Mouse (Mus musculus): ENCODE results near the gene Atp1a3.
A peak's percentile ranks its signal among the peaks of the same experiment; 100 is the strongest.

Atp1a3 gene

DNA sequence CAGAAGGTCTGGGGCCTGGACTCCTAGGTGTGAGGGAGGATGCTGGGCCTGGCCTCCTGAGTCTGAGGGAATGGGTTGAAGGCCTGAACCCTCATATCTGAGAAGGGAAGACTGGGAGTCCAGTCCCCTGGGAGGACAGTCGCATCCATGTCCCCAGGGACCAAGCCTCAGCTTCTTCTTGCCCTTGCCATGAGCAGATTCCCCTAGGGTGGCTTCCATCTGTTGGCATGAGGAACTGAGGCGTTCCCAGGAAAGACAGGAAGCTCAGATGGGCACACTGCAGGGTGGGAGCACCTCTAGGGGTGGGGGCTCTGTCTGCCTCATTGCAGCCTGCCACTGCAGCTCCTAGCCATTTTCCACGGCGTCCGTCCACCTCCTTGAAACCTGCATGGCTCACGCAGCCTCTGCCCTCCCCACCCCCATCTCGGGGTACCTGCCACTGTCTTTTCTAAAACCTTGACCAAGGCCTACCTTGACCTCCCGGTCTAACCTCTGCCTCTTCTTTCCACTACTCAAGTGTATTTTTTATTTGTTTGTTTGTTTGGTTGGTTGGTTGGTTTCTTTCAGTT, 1.9 kb downstream of the Atp1a3 start:
- peak; percentile 52 for DNase-seq

DNA sequence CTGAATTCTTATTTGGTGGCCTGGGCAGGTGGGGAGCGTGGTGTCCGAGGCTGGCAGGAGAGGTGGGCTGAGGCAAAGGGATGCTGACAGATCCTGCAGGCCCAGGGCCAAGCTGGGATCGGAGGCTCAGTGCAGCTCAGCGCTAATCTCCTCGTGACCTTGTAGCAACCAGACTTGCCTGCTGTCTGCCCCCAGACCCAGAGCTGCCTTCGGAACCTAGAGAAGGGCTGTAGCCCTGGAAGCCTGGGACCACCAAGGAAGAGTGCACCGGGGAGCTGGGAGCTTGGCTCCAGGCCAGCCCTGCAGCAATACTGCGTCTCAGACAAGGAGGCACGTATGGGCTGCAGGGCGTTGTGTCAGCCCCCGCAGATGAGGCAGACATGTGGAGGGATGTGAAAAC, 2.5 kb downstream of the Atp1a3 start:
- no peak for DNase-seq

DNA sequence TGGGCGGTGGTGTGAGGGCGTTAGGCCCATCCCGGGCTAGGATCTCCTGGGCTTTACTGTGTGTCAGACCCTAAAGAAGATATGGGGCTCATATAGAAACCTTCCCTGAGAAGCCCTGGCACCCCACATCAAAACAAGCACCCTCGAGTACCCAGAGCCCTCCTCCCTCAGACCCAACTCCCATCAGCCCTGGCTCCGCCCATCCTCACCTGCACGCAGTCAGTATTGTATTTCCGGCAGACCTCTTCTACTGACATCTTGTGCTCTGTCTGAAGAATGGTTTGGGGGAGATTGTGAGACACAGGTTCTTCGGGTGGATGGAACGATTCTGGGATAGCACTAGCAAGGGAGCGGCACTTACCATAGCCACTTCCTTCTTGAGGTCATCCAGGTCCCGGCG, 5.0 kb downstream of the Atp1a3 start:
- no peak for DNase-seq

DNA sequence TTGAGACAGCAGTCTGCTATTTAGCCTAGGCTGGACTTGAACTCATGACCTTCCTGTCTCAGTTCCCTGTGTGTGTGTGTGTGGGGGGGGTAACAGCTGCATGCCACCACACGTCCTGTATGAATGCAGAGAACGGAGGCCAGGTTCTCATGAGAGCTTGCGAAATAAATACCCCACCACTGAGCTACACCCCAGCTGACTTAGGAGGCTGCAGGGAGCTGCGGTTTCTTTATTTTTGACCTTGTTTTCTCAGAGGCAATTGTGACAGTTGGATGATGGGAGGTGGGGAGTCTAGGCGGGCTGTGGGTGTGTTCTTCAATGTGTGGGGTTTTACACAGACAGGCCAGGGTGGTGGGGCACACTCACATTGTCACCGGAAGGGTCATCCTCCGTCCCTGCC, 5.5 kb downstream of the Atp1a3 start:
- no peak for DNase-seq

DNA sequence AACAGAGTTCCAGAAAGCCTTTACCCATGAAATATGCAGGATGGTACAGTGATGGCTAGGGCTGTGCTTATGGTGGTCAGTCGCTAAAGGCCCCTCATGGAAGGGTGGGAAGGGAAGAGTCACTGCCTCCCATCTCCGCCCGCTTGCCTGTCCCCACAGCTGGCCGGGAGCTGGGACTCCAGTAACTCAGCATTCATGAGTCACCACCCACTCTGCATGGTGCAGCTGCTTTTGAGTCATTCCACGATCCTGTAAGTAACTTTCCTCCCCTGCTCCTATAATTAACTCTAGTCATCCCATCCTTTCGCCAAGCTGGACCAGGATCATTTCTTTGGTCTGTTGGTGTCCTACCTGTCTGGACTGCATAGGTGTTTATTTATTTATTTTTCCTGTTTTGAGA, 12.7 kb downstream of the Atp1a3 start:
- DNase-seq = no peak

DNA sequence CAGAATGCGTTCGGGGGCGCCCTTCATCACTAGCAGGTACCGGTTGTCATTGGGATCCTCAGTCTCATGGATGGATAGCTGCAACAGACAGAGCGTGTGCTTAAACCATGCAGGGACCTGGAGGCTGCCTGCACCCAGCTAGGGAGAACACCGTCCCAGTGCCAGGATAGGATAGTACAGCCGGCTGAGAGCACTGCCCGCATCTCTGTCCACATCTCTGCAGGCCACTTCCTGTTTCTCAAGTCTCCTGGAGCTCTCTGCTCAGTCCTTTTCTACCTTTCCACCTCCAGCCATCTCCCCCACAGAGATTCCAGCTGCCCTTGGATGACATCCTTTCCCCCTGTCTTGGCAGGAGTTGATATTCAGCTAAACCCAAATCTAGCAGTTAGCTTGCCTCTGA, 15.3 kb downstream of the Atp1a3 start:
- no peak for DNase-seq

DNA sequence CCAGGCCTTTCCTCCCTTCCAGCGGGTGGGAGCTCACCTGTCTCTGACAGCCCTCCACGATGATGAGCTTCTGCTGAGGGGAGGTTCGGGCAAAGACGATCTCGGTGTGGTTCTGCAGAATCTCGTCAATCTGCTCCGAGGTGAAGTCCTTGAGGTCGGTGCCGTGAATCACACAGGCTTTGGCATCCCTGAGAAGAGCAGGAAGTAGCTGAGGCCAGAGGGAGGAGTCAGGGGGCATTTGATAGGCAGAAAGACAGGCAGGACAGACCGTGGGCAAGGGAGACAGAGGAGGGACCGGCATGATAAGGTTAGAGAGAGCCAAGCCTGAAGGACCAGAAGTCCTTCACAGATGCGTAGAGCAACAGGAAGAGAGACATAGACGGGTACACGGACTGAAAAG, 17.8 kb downstream of the Atp1a3 start:
- DNase-seq = no peak

DNA sequence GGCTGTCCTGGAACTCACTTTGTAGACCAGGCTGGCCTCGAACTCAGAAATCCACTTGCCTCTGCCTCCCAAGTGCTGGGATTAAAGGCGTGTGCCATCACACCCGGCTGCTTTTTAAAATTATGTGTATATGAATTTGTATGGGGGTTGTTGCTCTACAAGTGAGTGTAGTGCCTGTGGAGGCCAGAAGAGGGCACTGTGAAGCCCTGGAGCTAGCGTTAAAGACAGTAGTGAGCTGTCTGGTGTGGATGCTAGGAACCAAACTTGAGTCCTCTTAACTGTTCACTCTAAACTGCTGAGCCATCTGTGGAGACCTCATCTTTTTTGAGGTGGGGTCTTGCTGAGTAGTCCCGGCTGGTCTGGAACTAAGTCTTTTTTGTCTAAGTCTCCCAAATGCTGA, 20.0 kb downstream of the Atp1a3 start:
- DNase-seq = no peak

DNA sequence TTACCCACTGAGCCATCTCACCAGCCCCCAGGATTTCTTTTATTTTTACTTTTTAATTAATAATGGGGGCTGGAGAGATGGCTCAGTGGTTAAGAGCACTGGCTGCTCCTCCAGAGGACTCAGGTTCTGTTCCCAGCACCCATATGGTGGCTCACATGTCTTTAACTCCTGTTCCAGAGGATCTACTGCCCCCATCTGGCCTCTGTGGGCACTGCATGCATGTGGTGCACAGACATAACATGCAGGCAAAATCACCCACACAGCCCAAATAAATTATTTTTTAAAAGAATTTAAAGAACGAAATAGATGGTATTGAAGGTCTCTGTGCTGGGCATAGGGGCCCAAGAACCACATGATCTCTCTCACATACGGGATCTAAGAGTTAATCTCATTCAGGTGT, 21.5 kb downstream of the Atp1a3 start:
- no peak for DNase-seq

DNA sequence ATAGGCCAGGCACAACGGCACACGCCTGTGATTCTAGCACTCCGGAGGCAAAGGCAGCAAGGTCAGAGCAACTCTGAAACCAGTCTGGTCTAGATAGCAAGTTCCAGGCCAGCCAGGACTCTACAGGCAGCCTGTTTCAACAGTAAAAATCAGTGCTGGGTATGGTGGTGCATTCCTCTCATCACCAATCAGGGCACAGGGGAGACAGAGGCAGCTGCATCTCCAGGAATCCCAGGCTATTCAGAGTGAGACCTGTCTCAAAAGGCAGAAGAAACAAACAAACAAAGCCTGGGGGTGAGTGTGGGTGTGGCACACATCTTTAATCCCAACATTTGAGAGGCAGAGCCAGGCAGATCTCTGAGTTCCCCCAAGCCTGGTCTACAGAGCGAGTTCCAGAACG, 22.4 kb downstream of the Atp1a3 start:
- DNase-seq = no peak

DNA sequence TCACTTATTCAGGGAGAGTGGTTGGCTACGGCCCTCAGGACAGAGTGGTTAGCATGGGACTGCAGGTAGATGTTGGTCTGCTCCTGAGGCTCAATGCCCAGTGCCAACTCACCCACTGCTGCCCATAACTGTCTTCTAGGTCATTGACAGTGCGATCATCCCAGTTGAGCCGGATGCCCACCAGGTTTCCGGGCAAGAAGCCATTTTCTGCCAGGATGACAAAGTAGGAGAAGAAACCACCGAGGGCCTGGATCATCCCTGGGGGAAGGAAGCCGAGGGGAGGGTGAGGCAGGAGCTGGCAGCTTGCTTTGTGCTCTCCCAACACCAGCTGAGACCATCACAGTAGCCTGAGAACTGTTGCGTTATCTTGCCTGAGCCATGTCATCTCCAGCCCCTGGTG, 25.3 kb downstream of the Atp1a3 start:
- DNase-seq = no peak

DNA sequence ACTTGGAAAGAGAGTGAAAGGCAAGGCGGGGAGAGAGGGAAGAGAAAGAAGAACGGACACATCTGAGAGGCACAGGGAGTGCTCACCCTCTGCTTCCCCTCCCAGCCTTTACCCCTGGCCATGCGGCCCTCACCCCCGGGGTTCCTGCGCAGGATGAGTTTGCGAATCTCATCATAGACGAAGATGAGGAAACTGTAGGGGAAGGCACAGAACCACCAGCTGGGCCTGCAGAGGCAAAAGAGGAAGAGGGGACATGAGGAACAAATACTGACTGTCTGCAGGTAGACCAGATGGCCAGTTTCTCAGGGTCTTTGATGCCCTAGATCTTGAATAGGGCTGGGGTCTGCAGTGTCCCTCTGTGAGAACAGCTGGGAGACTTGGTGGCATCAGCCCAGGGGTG, 27.0 kb downstream of the Atp1a3 start:
- DNase-seq = no peak

DNA sequence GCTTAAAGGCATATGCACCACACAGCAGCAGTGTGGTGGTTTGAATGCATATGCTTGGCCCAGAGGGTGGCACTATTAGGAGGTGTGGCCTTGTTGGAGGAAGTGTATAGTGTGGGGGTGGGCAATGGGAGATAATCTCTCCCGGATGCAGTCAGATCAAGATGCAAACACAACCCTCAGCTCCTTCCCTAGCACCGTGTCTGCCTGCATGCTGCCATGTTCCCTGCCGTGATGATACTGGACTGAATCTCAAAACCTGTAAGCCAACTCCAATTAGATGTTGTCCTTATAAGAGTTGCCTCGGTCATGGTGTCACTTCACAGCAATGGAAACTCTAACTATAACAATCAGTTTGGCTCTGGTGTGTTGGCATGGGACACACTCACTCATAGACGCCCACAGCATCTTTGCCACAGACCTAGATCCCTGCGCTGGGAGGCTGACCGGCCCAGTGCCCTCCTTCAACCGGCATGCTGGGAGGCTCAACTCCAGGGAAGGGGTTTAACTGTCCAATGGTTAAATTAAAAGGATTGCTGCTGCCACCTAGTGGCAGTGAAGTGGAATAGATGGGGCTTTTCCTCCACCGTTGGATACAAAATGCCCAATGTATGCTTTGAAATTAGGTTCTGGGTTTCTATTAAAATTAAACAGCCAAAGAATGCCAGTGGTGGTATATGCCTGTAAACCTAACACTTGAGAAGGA, 30.7 kb downstream of the Atp1a3 start:
- peak; percentile 46 for DNase-seq

DNA sequence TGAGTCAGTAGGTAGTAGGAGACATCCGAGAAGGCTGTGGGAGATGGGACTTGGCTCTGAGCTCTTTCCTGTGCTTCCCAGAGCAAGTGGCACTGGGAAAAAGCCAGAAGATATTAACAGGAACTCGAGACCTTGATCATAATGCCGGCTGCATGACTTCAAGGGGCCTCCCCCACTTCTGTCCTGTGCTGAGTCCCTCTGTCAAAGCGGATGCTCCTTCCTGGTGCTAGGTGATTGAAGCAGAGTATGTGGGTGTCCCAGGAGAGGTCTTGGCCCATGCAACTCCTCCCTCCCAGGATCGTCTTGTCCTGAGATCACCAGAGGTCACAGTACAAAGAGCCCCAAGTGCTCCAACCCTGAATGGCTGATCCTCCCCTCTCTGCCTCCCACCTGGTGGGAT, 31.9 kb downstream of the Atp1a3 start:
- DNase-seq = no peak

DNA sequence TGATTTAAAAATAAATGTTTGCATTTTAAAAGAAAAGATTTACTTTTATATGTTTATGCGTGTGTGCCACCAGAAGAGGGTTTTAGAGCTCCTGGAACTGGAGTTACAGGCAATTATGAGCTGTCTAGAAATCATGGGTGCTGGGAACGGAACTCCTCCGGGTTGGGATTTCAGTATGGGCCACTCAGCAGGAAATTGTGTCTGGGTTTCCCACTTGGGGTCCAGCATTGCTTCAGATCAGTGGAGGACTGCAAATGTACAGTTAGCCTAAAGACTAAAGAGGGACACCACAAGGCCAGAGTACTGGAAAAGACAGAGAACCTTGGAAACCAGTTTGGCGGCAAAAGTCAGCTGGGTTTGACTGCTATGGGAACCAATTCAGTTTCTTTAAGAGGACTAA, 32.5 kb downstream of the Atp1a3 start:
- no peak for DNase-seq

DNA sequence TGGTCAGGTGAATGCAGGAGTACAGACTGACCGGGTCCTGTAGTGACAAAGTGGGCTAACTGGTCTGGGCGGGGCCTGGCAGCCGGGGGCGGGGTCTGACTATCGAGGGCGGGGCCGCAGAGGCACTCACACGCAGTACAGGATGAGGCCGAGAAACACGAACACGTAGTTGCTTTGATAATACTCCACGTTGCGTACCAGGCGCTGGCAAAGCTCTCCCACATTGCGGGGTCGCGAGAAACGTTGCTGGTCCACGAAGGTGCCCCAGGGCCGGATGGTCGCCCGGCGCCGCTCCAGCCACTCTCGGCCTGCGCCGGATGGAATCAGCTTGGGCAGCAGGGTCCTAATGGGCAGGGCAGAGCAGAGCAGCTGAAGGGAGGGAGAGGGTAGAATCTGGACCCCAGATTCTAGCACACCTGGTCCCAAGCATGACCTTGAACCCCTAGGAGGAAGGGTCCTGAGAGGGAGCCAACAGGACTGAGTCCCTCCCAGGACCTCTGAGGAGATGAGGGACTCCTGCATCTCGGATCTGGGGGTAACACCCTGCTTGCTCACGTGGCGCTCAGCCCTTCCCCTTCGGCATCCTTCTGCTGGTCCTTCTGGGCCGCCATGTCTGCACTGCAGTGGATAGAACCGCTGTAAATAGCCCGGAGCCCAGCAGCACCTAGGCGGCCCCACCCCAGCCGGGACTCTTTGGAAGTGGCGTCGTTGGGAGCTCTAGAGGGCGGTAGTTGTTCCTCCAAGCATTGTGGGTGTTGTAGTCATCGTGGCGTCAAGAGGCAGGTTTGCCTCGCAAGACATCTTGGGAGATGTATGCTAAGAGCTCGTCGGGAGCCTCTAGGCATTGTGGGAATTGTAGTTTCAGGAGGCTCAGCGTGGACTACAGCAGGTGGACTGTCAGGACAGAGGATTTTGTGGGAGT, 33.5 kb downstream of the Atp1a3 start, which contains the start of gene Rabac1:
Gene Rabac1, minus strand, starts transcription at position 783 of the 922 bp plus-strand sequence.
- peak; percentile 91 for DNase-seq

DNA sequence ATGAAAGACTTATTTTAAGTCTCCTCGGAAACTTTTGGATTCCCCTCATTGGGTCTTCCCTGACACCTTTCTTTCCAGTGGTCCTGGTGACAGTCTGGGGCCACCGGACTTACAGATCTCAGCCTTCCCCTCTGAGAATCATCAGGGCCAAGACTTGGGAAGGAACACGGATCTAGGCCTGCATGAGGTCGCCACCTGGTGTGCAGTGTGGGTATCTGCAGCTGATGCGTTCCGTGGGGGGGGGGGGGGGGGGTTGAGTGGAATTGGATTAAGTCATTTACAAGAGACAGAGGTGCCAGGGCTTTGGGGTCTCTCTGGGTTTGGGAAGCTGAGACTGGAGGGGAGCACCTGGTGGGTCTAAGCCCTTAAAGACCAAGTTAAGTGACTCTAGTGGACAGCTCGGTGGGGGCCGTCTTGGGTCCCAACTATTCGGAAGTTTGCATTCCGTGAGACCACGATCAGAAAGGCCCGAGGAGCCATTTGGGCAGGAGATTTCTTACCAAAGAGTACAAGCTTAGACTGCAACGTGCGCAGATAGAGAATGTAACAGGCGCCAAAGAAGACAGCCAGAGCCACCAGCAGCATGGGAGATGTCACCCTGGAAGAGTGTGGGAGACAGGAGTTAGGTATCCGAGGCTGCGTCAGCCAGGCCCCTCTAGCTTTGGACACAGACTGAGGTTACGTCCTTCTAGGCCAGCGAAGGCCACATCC, 34.3 kb downstream of the Atp1a3 start:
- peak; percentile 55 for DNase-seq

DNA sequence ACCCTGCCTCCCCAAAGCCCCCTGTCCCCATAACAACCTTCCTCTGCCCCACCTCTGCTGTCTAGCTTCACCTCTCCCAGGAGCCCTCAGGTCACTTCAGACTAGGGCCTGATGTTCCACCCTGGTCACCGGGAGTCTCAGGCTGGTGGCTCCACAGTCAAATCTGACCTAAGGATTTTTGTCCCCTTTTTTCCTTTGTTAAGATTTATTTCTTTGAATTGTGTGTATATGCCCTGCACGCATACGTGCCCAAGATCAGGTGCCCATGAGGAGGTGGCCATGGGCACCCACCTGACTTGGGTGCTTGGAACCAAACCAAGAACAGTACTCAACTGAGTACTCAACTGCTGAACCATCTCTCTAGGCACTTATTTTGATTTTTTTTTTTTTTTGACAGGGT, 35.4 kb downstream of the Atp1a3 start:
- DNase-seq = no peak

DNA sequence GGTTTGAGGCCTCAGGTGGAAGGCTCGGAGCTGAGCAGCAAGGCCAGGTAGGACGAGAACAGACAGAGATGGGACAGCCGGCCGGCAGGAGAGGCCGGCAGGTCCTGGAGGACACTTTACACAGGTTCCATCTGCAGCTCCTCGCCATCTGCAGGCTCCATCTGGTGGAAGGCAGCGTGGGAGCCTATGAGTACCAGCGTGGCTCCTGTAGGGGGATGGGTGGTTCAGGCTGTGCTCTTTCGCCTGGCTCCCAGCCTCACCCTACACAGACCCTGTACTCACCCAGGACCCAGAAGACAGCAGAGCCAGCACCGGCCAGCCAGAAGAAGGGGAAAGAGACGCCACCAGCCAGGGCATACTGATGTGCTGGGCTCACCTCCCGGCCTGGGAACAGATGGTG, 36.0 kb downstream of the Atp1a3 start:
- peak; percentile 84 for DNase-seq

DNA sequence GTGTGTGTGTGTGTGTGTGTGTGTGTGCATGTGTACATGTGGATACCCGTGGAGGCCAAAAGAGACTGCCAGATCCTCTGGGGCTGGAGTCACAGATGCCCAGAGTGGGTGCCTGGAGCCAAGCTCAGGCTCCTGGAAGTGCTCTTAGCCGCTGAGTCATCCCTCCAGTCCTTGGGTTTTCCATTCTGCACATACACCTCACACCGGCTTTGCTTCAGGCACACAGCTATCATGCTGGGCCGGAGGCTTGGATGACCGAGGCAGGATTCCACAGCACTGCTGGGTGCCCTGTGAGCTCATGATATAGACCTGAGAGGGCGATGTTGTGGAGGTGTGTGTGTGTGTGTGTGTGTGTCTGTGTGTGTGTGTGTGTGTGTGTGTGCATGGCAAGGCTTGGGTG, 37.3 kb downstream of the Atp1a3 start:
- no peak for DNase-seq

DNA sequence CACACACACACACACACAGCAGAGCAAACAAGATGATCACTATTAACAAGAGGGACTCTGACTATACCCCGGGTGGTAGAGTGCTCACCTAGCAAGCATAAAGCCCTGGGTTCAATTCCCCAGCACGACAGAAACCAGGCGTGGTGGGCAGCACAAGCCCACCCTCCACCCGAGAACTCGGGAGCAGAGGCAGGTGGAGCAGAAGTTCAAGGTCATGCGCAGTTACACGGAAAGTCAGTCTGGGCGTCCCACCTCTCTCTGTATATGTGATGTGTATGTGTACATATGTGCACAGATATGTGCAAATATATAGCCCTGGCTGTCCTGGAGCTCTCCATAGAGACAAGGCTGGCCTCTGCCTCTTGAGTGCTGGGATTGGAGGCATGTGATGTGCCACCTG, 37.8 kb downstream of the Atp1a3 start:
- DNase-seq = no peak

DNA sequence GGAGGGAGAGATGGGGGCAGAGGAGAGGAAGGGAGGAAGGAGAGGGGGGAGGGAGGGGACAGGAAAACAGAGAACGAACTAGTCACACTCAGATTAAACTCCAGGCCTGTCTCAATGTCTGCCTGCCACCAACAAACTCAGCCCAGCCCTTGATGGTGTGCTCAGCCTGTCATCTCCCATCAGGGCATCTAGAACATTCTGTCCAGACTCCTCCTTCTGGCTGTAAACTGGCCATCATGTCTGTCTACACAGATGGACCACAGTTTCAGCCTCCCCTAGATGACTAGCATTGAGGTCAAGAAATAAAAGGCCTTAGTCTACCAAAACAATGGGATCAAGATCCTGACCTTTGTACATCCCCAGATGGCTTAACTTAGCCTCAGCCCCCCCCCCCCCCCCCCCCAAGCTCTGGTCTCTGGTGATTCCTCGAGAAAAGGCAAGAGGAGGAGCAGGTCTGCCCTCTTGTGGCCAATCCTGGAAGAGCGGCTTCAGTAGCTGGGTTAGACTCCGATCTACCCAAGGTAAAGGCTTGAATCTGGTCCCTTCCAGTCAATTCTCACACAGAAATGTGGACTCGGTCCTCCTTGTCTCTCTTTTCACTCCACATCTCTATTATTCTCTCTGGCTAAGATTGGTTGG, 40.7 kb downstream of the Atp1a3 start:
- peak; percentile 88 for DNase-seq

DNA sequence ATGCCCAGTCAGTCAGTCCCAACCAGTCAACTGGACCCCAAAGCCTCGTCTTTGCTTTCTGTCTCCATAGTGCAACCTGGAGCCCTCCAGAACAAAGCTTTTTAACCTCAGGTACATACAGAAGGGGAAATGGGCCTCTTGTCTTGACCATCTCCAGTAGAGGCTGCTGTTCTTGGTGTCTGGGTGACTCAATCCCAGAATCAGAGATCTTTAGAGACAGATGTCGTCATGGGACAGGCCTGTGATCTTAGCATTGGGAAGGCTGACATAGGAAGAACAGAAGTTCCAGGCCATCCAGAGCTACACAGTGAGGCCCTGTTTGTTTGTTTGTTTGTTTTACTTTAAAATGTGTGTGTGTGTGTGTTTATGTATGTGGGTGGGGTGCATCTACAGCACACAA, 41.5 kb downstream of the Atp1a3 start:
- no peak for DNase-seq
